Mouse (Mus musculus): ENCODE results near the gene Hexb. TPM values are rescaled to one million over a fixed set of nuclear protein-coding genes. Genes with fewer than 3 reads are reported as not detected.

Gene Hexb
- polyA plus RNA-seq, 1 experiment = 62.9 TPM

GRCm38 (mm10) chr13:97235911-97236310, 37.8 kb upstream of the Hexb start:
- no peak for DNase-seq
- Histone ChIP-seq H3K27me3 (ENCODE audit: control insufficient read depth, insufficient read depth, low read length) (no peaks in the 10 kb centered on the region; the same call in 1 of the 2 replicates), H3K4me1 (ENCODE audit: control insufficient read depth, insufficient read depth, low read length) (0 out of 2 replicates have a peak, but pooled peaks cover 6% of the 10 kb centered on the region), H3K4me3 (replicated peaks; ENCODE audit: insufficient read depth, low read depth, low read length) (no peak overlapping the region), H3K27ac (ENCODE audit: insufficient read depth, low read length) (no peak overlapping the region)
- TF ChIP-seq POLR2A (IDR thresholded peaks at IDR 0.05; ENCODE audit: borderline replicate concordance, insufficient read depth, low read length) (no peak), CTCF (IDR thresholded peaks at IDR 0.05; ENCODE audit: borderline replicate concordance, insufficient read depth, low read depth, low read length) (no peak)
- 55% methylated on average over 6 of the region's 6 CpGs for WGBS

- TF ChIP-seq CTCF (IDR thresholded peaks at IDR 0.05; ENCODE audit: borderline replicate concordance, insufficient read depth, low read depth, low read length) (peak; percentile 86), POLR2A (IDR thresholded peaks at IDR 0.05; ENCODE audit: borderline replicate concordance, insufficient read depth, low read length) (no peak)
- DNase-seq = peak; percentile 65 to 77
- Histone ChIP-seq H3K4me1 (ENCODE audit: control insufficient read depth, insufficient read depth, low read length) (no peaks in the 10 kb centered on the region), H3K27ac (ENCODE audit: insufficient read depth, low read length) (no peak overlapping the region), H3K27me3 (ENCODE audit: control insufficient read depth, insufficient read depth, low read length) (no peaks in the 10 kb centered on the region; the same call in 1 of the 2 replicates), H3K4me3 (replicated peaks; ENCODE audit: insufficient read depth, low read depth, low read length) (no peak overlapping the region)
- WGBS = 20% methylated on average over 17 of the region's 17 CpGs
Observed at GRCm38 (mm10) chr13:97234785-97235417, 36.7 kb upstream of the Hexb start.

- Histone ChIP-seq H3K4me1 (ENCODE audit: control insufficient read depth, insufficient read depth, low read length) (no peaks in the 10 kb centered on the region), H3K27ac (ENCODE audit: insufficient read depth, low read length) (no peak overlapping the region), H3K4me3 (replicated peaks; ENCODE audit: insufficient read depth, low read depth, low read length) (no peak overlapping the region), H3K27me3 (ENCODE audit: control insufficient read depth, insufficient read depth, low read length) (no peaks in the 10 kb centered on the region; the same call in 1 of the 2 replicates)
- WGBS = 80% methylated on average over 2 of the region's 2 CpGs
- no peak for TF ChIP-seq POLR2A (IDR thresholded peaks at IDR 0.05; ENCODE audit: borderline replicate concordance, insufficient read depth, low read length)
- no peak for TF ChIP-seq CTCF (IDR thresholded peaks at IDR 0.05; ENCODE audit: borderline replicate concordance, insufficient read depth, low read depth, low read length)
- no peak for DNase-seq
Observed at GRCm38 (mm10) chr13:97233092-97233491, 34.9 kb upstream of the Hexb start.

DNA sequence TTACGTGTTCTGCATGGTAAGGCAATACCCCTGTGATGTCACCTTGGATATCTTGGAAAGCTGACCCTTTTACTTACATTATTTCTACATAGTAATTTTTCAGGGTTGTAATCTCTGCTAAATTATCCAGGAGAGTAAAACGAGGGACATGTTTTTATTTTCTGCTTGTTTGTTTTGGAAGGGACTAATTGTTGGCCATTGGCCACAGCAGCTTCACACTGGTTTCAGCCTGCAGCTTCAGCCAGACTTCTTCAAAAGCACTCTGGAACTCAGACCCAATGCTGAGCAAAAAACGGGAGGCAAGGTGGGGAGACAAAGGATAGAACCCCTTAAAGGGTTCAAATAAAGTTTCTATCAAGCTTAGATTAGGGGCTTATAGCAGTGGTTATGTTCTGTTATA, 31.9 kb upstream of the Hexb start:
- Histone ChIP-seq H3K4me3 (replicated peaks; ENCODE audit: insufficient read depth, low read depth, low read length) (no peak overlapping the region), H3K4me1 (ENCODE audit: control insufficient read depth, insufficient read depth, low read length) (no peaks in the 10 kb centered on the region), H3K27me3 (ENCODE audit: control insufficient read depth, insufficient read depth, low read length) (no peaks in the 10 kb centered on the region; the same call in 1 of the 2 replicates), H3K27ac (ENCODE audit: insufficient read depth, low read length) (no peak overlapping the region)
- no peak for DNase-seq
- WGBS = 66% methylated on average over 3 of the region's 3 CpGs
- TF ChIP-seq CTCF (IDR thresholded peaks at IDR 0.05; ENCODE audit: borderline replicate concordance, insufficient read depth, low read depth, low read length) (no peak), POLR2A (IDR thresholded peaks at IDR 0.05; ENCODE audit: borderline replicate concordance, insufficient read depth, low read length) (no peak)

DNA sequence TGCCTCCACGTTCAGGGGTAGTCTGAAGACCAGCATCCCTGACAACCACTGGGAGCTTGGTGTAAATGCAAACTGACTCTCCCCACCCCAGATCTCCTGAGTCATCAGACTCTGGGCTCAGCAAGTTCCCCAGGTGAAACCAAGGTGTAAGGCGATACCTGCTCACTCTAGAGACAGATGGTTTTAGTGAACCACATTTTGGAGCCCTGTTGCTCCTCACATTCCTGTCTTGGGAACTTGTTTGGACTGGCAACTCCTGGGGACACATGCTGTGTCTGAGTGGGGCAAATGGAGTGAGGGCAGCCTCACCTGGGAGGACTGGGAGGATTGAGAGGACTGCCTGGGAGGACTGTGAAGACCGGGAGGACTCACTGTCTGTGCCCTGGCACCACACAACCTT, 29.6 kb upstream of the Hexb start:
- no peak overlapping the region for H3K27ac ChIP-seq (ENCODE audit: insufficient read depth, low read length)
- no peaks in the 10 kb centered on the region for H3K4me1 ChIP-seq (ENCODE audit: control insufficient read depth, insufficient read depth, low read length)
- H3K4me3 ChIP-seq (replicated peaks; ENCODE audit: insufficient read depth, low read depth, low read length) = no peak overlapping the region
- DNase-seq = no peak
- WGBS = 89% methylated on average over 3 of the region's 3 CpGs
- H3K27me3 ChIP-seq (ENCODE audit: control insufficient read depth, insufficient read depth, low read length) = no peaks in the 10 kb centered on the region
- no peak for TF ChIP-seq CTCF (IDR thresholded peaks at IDR 0.05; ENCODE audit: borderline replicate concordance, insufficient read depth, low read depth, low read length)
- no peak for TF ChIP-seq POLR2A (IDR thresholded peaks at IDR 0.05; ENCODE audit: borderline replicate concordance, insufficient read depth, low read length)

DNA sequence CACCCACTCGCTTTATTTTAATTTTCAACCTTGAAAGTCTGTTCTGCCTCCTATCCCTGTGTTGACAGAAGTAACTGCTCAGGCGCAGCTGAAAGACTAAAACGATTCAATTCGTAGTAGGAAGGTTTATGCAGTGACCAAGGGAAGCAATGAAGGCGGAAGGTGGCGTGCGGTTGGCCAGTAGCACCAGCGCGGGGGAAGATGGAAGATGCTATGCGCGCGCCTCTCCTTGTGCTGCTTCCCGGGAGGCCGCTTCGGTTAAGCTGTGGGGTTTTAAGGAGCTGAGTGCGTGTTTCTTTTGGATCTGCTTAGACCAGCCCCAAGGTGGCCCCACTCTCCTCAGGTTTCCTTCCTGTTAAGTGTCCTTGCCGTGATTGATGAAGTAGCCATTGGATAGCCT, 27.0 kb upstream of the Hexb start:
- Histone ChIP-seq H3K27me3 (ENCODE audit: control insufficient read depth, insufficient read depth, low read length) (no peaks in the 10 kb centered on the region), H3K27ac (ENCODE audit: insufficient read depth, low read length) (no peak overlapping the region), H3K4me3 (replicated peaks; ENCODE audit: insufficient read depth, low read depth, low read length) (no peak overlapping the region), H3K4me1 (ENCODE audit: control insufficient read depth, insufficient read depth, low read length) (no peaks in the 10 kb centered on the region)
- TF ChIP-seq CTCF (IDR thresholded peaks at IDR 0.05; ENCODE audit: borderline replicate concordance, insufficient read depth, low read depth, low read length) = no peak
- no peak for TF ChIP-seq POLR2A (IDR thresholded peaks at IDR 0.05; ENCODE audit: borderline replicate concordance, insufficient read depth, low read length)
- 77% methylated on average over 17 of the region's 17 CpGs for WGBS
- no peak for DNase-seq

- TF ChIP-seq POLR2A (IDR thresholded peaks at IDR 0.05; ENCODE audit: borderline replicate concordance, insufficient read depth, low read length) (no peak), CTCF (IDR thresholded peaks at IDR 0.05; ENCODE audit: borderline replicate concordance, insufficient read depth, low read depth, low read length) (no peak)
- H3K4me3 ChIP-seq (replicated peaks; ENCODE audit: insufficient read depth, low read depth, low read length) = no peak overlapping the region
- no peaks in the 10 kb centered on the region for H3K4me1 ChIP-seq (ENCODE audit: control insufficient read depth, insufficient read depth, low read length)
- H3K27me3 ChIP-seq (ENCODE audit: control insufficient read depth, insufficient read depth, low read length) = no peaks in the 10 kb centered on the region
- no peak for DNase-seq
- no peak overlapping the region for H3K27ac ChIP-seq (ENCODE audit: insufficient read depth, low read length)
- WGBS = 85% methylated on average over 10 of the region's 10 CpGs
Observed at GRCm38 (mm10) chr13:97224341-97224982, 26.3 kb upstream of the Hexb start.

GRCm38 (mm10) chr13:97223856-97224255, 25.7 kb upstream of the Hexb start:
- DNase-seq = no peak
- TF ChIP-seq CTCF (IDR thresholded peaks at IDR 0.05; ENCODE audit: borderline replicate concordance, insufficient read depth, low read depth, low read length) = no peak
- no peak for TF ChIP-seq POLR2A (IDR thresholded peaks at IDR 0.05; ENCODE audit: borderline replicate concordance, insufficient read depth, low read length)
- 84% methylated on average over 8 of the region's 8 CpGs for WGBS

More at GRCm38 (mm10) chr13:97223856-97224255, 25.7 kb upstream of the Hexb start:
- Histone ChIP-seq H3K4me3 (replicated peaks; ENCODE audit: insufficient read depth, low read depth, low read length) (no peak overlapping the region), H3K4me1 (ENCODE audit: control insufficient read depth, insufficient read depth, low read length) (no peaks in the 10 kb centered on the region), H3K27me3 (ENCODE audit: control insufficient read depth, insufficient read depth, low read length) (no peaks in the 10 kb centered on the region), H3K27ac (ENCODE audit: insufficient read depth, low read length) (no peak overlapping the region)

All from cerebellum, adult 2 months (tissue).